Mouse (Mus musculus): ENCODE results near the gene Dpep3.
A peak's percentile ranks its signal among the peaks of the same experiment; 100 is the strongest.

Gene Dpep3

DNA sequence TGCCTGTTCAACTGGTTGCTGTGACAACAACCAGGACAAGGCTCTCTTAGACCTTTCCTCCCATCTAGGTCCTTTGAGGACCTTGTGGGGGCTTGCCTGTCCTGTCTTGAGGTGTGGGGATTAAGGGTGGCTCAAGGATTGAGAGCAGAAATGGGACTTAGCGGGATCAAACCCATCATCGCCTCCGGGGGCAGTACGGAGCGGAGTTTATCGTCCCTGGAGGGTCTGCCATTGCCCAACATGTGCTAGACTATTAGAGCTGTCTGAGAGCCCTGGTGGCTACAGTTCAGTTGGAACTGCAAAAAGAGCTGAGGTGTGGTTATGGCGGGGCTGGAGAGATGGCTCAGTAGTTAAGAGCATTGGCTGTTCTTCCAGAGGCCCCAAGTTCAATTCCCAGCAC, 3.9 kb downstream of the Dpep3 start:
- no peak for DNase-seq (ENCODE audit: low spot score)

DNA sequence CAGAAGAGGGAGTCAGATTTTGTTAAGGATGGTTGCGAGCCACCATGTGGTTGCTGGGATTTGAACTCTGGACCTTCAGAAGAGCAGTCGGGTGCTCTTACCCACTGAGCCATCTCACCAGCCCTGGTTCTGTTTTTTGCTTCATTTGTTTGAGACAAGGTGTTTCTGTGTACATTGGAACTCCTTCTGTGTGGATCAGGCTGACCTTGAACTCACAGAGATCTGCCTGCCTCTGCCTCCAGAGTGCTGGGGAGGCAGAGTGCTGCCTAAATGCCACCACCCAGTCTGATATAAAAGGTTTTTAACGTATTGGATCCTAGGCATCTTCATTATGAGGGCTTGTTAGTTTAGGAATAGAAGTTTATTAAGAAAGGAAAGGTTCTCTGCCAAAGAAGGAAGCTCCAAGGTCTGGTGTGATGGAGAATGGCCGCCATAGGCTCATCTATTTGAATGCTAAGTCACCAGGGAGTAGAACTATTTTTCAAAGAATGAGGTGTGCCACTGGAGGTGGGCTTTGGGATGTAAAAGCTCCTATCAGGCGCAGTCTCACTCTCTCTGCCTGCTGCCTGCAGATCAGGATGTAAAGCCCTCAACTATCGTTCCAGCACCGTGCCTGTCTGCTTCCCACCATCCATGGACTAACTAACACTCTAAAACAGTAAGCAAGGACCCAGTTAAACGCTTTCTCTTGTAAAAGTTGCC, 8.1 kb downstream of the Dpep3 start:
- DNase-seq (ENCODE audit: low spot score): no peak

DNA sequence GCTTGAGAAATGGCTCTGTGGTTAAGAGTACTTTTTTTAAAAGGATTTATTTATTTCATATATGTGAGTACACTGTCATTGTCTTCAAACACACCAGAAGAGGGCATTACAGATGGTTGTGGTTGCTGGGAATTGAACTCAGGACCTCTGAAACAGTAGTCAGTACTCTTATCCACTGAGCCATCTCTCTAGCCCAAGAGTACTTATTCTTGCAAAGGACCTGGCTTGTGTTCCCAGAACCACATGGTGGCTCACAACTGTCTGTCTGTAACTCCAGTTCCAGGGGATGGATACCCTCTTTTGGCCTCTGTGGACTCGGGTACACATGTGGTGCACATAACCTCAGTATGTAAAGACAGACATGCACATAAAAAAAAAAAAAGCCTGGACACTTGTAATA, 9.9 kb downstream of the Dpep3 start:
- DNase-seq (ENCODE audit: low spot score): no peak

DNA sequence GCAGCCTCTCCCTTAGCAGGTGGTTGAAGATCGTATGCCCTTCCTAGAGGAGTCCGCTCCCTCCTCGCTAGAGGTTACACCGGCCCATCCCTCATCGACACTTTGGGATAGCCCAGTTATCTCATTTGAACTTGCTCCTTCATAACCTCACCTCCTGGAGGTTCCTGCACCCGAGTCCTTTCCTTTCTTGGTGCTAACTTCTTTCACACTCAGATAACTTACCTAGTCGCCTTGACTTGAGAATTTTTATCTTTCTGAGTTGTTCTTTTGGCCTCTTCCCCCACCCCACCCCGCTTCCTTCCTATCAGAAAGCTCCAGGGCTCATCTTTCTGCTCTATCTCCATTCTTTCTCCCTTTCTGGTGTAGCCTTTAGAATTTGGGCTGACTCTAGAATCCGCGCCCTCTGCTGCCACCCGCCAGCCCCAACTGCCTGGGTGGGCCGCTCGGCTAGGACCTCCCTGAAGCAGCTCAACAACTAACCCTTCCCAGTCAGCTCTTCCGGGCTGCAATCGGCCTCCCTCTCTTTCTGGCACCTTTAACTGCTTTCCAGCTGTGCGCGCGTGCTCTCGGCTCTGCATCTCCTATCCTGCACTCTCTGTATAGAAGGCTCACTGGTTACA, 12.4 kb downstream of the Dpep3 start:
- peak; percentile 47 for DNase-seq (ENCODE audit: low spot score)

DNA sequence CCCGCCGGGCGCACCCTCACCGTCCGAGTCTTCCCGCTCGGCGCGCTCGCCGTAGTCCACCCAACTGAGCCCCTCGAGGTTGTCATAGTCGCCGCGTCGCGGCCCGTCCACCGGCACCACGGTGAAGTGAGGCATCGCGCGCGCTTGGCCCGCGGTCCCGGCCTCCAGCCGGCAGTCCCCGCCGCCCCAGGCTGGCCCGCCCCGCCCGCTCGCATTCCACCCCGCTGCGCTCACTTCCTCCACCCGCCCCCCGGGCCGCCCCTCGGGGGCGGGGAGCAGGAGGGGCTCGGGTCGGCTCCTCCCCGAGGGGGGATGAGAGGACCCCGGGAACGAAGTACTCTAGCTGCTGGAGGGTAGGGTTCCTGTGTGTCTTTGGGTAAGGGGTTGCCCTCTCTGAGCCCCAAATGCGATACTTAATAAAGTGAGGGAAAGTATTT, 13.3 kb downstream of the Dpep3 start, which contains the start of gene Slc12a4:
Gene Slc12a4, minus strand, starts transcription at position 193 of the 437 bp plus-strand sequence.
- DNase-seq (ENCODE audit: low spot score): peak; percentile 80

DNA sequence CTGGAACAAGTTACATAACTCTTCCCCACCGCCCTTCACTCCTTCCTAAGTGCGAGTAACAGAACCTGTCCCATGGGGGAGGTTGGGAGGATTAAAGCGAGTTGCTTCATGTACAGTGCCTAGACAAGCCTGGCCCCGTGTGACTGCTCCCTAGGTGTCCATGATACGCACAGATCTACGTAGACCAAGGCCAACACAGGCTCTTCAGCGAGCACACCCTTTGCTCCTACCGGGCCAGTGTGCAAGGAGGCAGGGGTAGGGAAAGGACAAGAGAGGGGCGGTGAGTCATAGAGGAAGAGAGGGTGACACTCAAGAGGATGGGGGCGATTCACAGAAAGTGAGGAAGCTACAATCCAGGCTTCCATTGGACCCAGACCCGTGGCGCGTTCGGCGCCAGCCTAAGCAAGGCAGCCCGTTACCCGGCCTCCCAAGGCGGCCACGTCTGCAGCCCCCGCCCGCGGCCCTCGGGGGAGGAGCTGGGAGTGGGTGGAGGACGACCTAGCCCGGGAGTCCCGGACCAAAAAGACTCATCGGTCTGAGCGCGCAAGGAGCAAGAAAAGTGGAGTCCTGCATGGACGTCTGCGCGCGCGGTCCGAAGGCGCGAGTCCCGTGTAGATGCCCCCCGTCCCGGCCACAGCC, 13.8 kb downstream of the Dpep3 start:
- peak; percentile 61 for DNase-seq (ENCODE audit: low spot score)

DNA sequence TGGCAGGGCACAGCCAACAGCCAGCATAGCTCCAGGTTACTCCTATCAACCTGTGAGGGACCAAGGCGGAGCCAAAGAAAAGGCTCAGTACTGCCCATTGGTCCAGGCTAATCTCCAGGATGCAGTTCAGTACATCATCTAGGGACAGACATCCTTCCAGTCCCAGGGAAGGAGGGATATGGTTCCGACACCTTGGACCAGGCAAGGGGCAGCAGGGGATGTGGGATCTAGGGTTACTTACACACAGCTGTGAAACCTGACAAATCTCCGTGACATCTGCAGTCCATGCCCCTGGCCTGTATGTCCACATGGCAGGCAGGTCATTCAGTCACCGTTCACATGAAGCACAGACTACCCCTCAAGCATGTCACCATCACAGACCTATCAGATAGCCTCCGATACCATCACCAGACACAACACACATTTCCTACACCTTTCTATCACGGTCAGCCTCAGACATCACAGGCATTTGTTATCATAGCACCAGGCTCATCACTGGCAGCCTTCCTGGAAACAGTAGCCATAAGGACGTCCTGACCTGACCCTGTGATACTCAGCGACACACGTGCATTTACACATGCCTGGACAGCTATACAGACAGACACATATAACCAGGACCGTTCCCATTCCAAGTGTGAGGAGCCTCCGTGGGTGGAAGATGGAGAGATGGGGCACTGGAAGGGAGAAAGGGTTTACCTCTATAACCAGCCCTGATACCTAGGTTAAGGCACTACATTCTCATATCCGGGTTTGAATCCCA, 14.5 kb downstream of the Dpep3 start:
- no peak for DNase-seq (ENCODE audit: low spot score)

DNA sequence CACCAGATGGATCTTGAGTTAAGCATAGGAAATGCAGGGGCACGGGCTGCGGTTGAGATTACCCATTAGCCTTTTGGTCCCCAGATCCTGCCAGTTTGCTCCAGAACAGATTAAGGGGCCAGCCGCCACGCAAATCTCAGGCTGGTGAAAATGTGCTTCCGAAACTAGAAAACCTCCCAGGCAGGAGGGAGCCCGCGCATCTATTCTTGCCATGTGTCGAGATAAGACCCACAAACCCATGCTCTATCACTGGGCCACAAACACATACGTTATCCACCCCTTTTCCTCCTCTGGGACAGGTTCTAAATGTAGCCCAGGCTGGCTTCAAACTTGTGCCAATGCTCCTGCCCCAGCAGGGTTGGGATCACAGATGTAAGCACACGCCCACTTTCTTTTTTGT, 17.7 kb downstream of the Dpep3 start:
- DNase-seq (ENCODE audit: low spot score): no peak

DNA sequence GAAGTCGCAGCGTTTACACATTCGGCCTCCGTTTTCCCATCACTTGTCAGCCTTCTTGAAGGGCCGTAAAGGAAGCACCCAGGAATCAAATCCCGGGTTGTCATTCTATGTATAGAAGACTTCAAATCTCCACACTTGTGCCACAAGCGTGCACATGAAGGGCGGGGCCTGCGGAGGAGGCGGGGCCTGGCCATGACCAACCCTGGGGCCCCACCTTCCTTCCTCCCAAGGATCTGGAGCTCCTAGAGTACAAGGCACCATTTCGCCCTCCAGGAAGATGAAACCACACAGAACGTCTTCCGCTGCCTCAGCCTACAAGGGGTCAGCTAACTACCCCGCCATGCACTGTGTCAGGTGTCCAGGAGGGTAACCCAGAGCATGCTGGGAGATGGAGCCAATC, 18.1 kb downstream of the Dpep3 start:
- DNase-seq (ENCODE audit: low spot score): no peak

DNA sequence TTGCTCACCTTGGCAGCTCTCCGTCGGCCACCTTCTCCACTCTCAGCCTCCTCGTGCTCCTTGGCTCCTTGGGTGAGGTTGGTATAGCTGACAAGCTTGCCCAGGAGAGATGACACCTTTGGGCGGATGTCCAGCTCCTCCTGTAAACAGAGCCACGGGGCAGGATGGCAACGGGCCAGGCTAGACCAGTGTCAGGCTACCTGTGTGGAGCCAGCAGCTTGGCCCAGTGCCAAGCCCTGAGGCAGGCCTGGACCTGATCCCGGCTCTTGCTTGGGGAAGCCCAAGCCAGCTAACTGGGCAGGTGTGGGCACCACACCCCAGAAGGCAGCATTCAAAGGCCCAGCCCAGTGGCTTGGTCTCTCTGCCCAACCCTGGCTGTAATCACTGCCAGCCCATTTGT, 19.9 kb downstream of the Dpep3 start:
- peak; percentile 95 for DNase-seq (ENCODE audit: low spot score)

DNA sequence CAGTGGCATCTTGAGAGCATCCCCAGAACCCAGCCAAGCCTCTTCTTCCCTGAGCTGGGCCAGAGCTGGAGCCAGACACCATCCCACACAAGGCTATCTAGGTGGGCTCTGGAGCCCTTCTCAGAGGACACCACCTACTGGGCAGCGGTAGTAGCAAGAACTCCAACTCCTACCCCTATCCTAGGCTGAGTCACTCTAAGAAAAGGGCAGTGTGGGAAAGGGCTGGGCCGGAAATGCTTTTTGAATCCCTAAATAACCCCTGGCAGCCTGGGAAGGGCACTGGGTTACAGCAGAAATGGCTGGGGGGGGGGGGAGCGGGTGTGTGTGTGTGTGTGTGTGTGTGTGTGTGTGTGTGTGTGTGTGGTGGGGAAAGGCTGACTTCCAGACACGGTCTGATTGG, 21.4 kb downstream of the Dpep3 start:
- DNase-seq (ENCODE audit: low spot score): no peak

DNA sequence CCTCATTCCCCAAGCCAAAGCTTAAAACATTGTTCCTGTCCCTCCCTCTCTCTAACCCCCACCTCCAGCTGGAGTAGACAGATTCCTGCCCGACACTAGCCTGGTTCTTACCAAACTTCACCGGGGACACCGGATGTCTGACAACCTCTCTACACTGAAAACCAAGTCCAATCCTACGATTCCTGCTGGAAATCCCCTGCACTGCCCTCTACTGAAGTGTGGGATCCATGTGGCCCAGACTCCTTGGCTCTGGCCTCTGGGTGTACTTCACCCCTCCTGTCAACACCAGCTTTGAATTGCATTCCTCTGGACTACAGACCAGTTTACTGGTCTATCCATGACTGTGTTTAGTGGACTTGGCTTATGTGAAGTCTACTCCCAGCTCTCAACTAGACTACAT, 22.7 kb downstream of the Dpep3 start:
- DNase-seq (ENCODE audit: low spot score): no peak

DNA sequence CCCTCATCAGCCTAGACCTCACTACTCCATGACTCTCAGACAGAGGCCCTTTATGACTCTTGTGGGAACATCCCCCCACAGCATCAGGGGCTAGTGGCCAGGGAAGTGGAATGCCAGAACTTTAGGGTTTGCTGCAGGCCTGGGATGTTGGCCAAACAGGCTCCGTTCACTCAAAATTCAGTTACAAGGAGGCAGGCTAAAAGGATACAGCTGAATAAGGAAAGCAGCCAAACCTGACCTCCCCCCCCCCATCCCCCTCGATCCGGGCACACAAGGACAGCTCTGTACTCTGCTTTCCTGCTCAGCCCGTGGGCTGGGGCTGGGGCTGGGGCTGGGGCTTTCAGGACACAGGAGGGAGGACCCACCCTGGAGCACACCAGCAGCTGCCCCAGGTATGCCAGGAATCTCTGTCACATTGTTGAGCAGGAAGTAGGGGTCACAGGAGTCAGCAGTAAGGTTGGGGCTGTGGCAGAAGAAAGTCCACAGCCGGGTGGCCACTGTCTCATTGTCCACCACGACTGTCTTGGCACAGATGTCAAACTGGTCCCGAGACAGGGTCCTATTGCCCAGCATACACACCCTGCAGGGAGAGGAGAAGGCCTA, 28.1 kb downstream of the Dpep3 start:
- DNase-seq (ENCODE audit: low spot score): peak; percentile 40

DNA sequence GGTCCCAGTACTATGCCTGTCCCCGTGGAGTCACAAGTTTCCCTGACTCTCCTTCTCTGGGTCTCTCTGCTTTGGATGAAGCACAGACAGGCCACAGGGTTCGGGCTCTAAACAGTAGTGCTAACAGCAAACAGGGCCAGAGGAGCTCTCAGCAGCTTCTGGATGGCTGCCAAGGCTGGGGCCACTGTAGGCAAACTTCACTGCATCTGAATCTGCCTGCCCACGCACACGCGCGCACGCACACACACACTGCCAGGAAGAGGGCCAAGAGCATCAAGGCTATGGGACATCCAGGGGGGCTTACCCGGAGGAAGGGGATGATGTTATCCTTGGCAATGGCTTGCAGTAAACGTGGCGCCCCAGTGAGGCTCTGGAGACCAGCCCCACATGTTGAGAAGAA, 29.9 kb downstream of the Dpep3 start:
- DNase-seq (ENCODE audit: low spot score): peak; percentile 56

DNA sequence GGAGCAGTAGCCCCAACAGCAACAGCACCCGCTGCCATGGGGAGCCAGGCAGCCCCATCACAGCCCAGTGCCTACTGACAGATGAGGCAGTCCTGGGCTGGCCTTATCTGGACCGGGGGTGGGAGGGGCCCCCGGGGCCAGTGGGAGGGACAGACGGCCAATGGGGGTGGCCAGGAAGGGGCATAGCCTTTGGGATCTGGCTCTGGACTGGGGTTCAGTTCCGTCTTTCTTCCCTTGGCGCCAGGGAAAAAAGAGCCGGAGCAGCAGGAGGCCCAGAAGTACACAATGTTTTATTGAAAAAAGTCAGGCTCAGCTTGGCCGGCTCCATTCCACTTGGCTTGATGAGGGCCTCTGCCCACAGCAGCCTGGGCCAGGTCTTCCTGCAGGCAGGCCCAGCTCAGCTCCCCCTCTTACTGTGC, 35.9 kb downstream of the Dpep3 start, which contains the start of gene Lcat:
Gene Lcat, minus strand, starts transcription at position 62 of the 419 bp plus-strand sequence.
- no peak for DNase-seq (ENCODE audit: low spot score)

DNA sequence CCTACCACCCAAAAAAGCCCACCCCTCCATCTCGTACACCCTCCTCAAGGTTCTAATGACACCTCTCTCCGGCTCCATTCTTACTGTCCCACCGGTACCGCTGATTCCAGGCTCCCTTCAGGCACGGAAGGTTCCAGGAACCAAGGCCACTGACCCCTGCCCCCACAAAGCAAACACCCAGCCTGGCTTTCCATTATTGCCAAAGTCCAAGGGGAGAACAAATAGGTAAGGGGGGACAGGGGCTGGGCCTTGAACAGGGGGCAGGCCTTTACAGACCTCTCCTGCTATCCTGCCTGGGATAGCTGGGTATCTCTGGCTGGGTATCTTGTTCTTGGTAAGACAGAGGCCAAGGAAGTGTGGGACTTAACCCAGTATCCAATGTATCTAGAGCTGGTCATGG, 36.7 kb downstream of the Dpep3 start:
- no peak for DNase-seq (ENCODE audit: low spot score)

DNA sequence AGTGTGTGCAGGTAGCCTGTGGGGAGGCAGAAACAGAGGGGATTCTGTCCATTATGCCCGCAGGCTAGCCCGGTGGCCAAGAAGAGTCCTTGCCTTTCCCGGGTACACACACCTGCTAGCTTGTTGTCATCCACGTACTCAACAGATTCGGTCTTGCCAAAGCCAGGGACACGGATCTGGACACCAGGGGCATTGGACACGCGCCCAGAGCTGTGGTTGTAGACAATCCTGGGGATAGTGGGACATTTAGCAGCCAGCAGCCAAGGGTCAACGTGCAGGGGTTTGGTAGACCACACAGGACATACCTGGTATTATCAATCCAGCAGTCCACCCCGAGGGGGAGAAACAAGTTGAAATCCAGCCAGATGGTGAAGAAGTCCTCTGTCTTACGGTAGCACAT, 37.2 kb downstream of the Dpep3 start:
- DNase-seq (ENCODE audit: low spot score): no peak

DNA sequence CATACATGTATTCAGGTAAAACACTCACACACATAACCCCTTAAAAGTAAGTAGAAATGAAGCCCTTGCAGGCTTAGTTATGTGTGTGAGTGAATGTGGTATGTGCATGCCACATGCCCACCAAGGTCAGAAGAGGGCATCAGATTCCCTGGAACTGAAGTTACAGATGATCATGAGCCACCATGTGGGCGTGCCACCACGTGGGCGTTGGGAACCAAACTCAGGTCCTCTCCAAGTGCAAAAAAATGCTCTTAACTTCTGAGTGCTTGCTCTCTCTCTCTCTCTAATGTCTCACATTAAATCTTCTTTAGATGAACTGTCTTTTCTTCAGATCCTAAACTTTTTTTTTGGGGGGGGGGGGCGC, 40.9 kb downstream of the Dpep3 start, which contains the start of gene Psmb10:
Gene Psmb10, minus strand, starts transcription at position 139 of the 364 bp plus-strand sequence.
- no peak for DNase-seq (ENCODE audit: low spot score)

DNA sequence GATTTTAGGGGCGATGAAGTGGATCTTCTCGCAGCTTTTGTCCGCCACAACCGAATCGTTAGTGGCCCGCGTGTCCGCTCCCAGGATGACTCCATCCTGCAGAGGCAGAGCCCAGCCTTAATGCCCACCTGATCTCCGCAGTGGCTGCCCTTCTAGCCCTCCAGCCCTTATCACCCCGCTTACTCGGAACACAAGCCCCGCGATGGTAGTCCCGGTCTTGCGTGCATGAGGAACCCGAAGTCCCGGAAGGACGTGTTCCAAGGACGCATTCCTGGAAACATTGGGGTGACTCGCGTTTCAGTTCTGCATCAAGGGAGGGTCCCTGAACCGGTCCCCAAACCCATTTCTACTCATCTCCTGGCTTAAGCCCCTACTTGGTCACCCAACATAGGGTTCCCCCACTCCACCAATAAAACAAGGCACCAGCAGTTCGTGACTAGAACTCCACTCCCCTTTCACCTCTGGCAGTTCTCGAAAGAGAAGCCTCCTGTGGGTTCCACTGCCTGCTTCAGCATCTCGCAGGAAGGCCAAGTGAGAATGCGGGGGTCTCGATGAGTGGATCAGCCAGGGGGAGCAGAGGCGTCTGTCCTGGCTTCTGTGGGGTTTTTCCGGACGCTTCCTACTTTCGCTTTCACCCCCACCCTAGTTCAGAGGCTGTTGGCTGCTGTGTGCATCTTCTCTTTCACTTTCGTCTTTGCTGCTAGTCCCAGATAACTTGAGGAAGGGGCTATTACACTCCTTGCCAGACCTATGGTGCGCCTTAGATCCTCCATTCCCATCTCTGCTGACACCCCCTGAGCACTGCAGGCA, 41.5 kb downstream of the Dpep3 start:
- peak; percentile 30 for DNase-seq (ENCODE audit: low spot score)

DNA sequence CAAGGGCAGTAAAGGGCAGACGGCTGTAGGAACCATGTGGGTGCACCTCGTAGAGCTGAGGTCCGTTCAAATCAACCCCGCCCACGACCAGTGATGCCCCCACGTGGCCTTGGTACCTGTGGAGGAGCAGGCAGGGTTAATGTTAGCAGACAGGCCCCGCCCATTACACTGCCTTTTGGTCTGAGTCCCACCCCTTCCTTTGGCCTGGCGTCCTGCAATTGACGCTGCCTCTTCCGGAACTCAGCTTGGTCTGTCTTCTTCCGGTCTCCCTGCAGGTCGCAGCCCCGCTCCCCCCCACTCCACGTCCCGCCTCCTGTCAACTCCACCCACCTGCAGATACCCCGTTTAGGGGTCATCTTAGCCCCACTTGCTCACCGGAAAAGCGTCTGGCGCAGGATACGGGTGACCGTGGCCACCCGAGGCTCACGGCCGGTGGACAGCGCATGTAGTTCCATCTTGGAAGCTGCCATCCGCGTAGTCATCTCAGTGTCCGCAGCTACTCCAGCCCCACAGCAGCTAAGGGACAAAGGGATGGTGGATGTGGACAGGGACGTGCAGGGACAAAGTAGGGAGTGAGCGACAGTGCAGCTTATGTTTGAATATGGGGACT, 42.3 kb downstream of the Dpep3 start:
- peak; percentile 88 for DNase-seq (ENCODE audit: low spot score)

Measured in urinary bladder, postnatal 14 days (tissue).